Mouse (Mus musculus) brain, embryonic 14.5 days (tissue): ENCODE measurements around the gene E130309D02Rik.

Source experiments
- CTCF ChIP-seq: fragments of 200-500 bp; IDR thresholded peaks from 2 replicates; pipeline ENCODE4 v1.5.1; 2012; ENCODE audit warnings: inconsistent platforms, mild to moderate bottlenecking, moderate library complexity, borderline replicate concordance; ENCODE audit not compliant: insufficient read depth, insufficient read length; ENCODE audit errors: extremely low read depth
- POLR2A ChIP-seq: fragments of 200-500 bp; IDR thresholded peaks from 2 replicates; pipeline ENCODE4 v1.6.1; 2012; ENCODE audit warnings: mild to moderate bottlenecking, inconsistent platforms, borderline replicate concordance; ENCODE audit not compliant: poor library complexity, insufficient read depth, insufficient read length, severe bottlenecking; ENCODE audit errors: extremely low read depth

GRCm38 (mm10) chr5:143261636-143262035, 53.5 kb downstream of the E130309D02Rik start:
- TF ChIP-seq CTCF = no peak
- no peak for TF ChIP-seq POLR2A
